Mouse (Mus musculus) liver, embryonic 14.5 days (tissue): ENCODE measurements around the gene Chmp2b. TPM values are rescaled to one million over a fixed set of nuclear protein-coding genes. Genes with fewer than 3 reads are reported as not detected.

Experiments
- ATAC-seq: fragments of 200-750 bp; cut with Nextera tagmentation; 2 replicates; pipeline ENCODE4 v1.8.0; 2017; ENCODE audit warnings: moderate number of reproducible peaks, mild to moderate bottlenecking, moderate library complexity; ENCODE audit not compliant: insufficient read depth
- DNase-seq, 3 experiments: peaks; one replicate each; pipeline ENCODE4 v3.0.0-alpha.2; 2012 to 2013; ENCODE audit warnings: low read depth in 3 of 3, low spot score in 3 of 3
- H3K27ac ChIP-seq: fragments of 300-500 bp; sonication (generic); 2 replicates; pipeline ENCODE4 v1.5.1; 2014; ENCODE audit warnings: moderate library complexity, mild to moderate bottlenecking, control low read depth, inconsistent platforms
- H3K27me3 ChIP-seq: fragments of 300-500 bp; sonication (generic); 2 replicates; pipeline ENCODE4 v1.6.1; 2014; ENCODE audit warnings: mild to moderate bottlenecking, low read length, moderate library complexity; ENCODE audit not compliant: control insufficient read depth, insufficient read depth
- H3K36me3 ChIP-seq: fragments of 300-500 bp; sonication (generic); replicated peaks from 2 replicates; pipeline ENCODE4 v1.6.1; 2014; ENCODE audit warnings: low read depth; ENCODE audit not compliant: control insufficient read depth, insufficient read depth
- H3K4me1 ChIP-seq, 2 experiments: fragments of 200-500 bp in 1 of 2; fragments of 300-500 bp in 1 of 2; sonication (generic) in 1 of 2; replicated peaks; 2 replicates each; pipeline ENCODE4 v1.6.1; 2012 to 2014; ENCODE audit warnings: antibody characterized with exemption in 1 of 2, inconsistent platforms in 1 of 2, low read length in 1 of 2; ENCODE audit not compliant: control insufficient read depth in 2 of 2, insufficient read depth in 2 of 2
- H3K4me2 ChIP-seq: fragments of 300-500 bp; sonication (generic); 2 replicates; pipeline ENCODE4 v1.6.1; 2014; ENCODE audit warnings: low read depth, mild to moderate bottlenecking, control low read depth, moderate library complexity
- H3K4me3 ChIP-seq, 2 experiments: fragments of 200-500 bp in 1 of 2; fragments of 300-500 bp in 1 of 2; sonication (generic) in 1 of 2; 2 replicates each; pipeline ENCODE4 v1.5.1; 2012 to 2014; ENCODE audit warnings: low read depth in 2 of 2, low read length in 2 of 2, mild to moderate bottlenecking in 2 of 2, control low read depth in 1 of 2, inconsistent platforms in 1 of 2, moderate library complexity in 1 of 2; ENCODE audit not compliant: insufficient read depth in 1 of 2
- H3K9ac ChIP-seq: fragments of 300-500 bp; sonication (generic); replicated peaks from 2 replicates; pipeline ENCODE4 v1.6.1; 2014; ENCODE audit warnings: mild to moderate bottlenecking, control low read depth, moderate library complexity
- H3K9me3 ChIP-seq: fragments of 300-500 bp; sonication (generic); 2 replicates; pipeline ENCODE4 v1.6.1; 2016; ENCODE audit warnings: low read length, mixed read lengths; ENCODE audit not compliant: control insufficient read depth
- CTCF ChIP-seq: IDR thresholded peaks from 2 replicates; pipeline ENCODE4 v1.5.1; 2016; ENCODE audit warnings: antibody characterized with exemption, low read depth, control low read depth
- EP300 ChIP-seq: IDR thresholded peaks from 2 replicates; pipeline ENCODE4 v1.6.1; 2016; ENCODE audit warnings: antibody characterized with exemption, low read depth
- WGBS: fragments of 180-500 bp; shearing (Covaris S2); extraction: QIAGEN DNeasy Blood & Tissue Kit; methylation state at CpG from one replicate; pipeline ENCODE4 v1.1.7; 2014; ENCODE audit not compliant: insufficient replicate concordance; 5-methylcytosine and 5-hydroxymethylcytosine counted together
- polyA plus RNA-seq, 2 experiments: library from polyadenylated mRNA; depleted of rRNA in 1 of 2; stranded (reverse) in 1 of 2; unstranded in 1 of 2; fragments of >200 nt; fragmentation: Nextera tagmentation in 1 of 2; extraction: Ambion mirVana in 1 of 2; gene quantifications; 2 replicates each; pipeline versions ENCODE4 v1.2.1 to v1.2.3; 2012 to 2014

Chmp2b gene
- polyA plus RNA-seq (2012; rRNA removed) (2.8 and 6.4 TPM in 2 replicates), polyA plus RNA-seq (2014; fragmentation: Nextera tagmentation; extraction: Ambion mirVana) (13.6 and 15.3 TPM in 2 replicates)

DNA sequence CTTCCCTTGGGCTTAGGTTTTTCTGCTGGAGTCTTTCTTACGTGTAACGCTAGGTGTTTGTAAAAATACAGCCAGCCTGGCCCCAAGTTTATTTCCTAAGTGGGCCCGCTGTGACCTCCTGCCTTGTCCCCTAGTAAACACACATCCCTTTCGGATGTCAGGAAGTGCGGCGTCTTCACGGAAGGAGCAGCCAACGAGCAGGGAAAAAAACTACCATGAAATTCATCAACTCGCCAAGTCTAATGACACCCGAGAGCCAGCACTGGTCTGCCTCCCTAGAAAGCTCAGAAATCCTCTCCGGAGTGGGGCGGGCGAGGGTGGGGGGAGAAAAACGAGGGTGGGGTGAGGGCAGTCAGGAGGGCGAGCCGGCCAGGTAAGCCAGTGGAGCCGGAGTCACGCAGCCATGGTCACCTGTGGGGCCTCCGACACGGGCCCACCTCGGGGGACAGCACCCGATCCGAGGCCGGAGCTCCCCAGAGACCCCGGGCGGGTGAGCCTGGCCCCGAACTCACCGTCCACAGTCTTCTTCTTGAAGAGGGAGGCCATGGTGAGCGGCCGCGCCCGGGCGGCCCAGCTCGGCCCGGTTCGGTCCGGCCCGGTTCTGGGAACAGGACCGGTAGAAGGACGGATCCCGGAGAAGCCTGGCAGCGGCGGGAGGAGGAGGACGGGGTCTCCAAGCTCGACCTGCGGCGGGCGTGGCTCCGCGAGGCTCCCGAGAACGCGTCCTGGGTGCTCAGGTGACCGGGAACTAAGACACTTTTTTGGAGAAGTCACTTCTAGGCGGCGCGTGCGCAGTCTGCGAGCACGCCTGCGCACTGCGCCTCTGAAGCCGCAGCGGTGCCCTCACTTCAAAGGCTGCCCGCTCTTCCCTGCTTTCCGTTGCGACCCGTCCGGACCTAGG is at the start of gene Chmp2b:
Chmp2b (minus strand) TSS at position 764 of the 901 bp plus-strand sequence.
- Histone ChIP-seq H3K9me3 (no peaks in the 10 kb centered on the region), H3K4me2 (peak within 1 kb of the TSS; percentile 82), H3K36me3 (no peaks in the 10 kb centered on the region), H3K27me3 (no peaks in the 10 kb centered on the region), H3K27ac (no peak within 1 kb of the TSS), H3K4me1 (peaks cover 5% of the 10 kb centered on the region in 2 experiments; a peak in 3 of 4 replicates), H3K9ac (peak within 1 kb of the TSS; percentile 64), H3K4me3 (peak within 1 kb of the TSS; percentile 73 to 75)
- ATAC-seq (peak; percentile 93), DNase-seq (peak; percentile 66 to 71 (median 69))
- TF ChIP-seq EP300 (no peak), CTCF (no peak)
- under 1% methylated on average over 56 of the region's 69 CpGs for WGBS

- no peak overlapping the region for H3K4me2 ChIP-seq
- no peaks in the 10 kb centered on the region for H3K4me1 ChIP-seq
- no peaks in the 10 kb centered on the region for H3K27me3 ChIP-seq
- no peak for DNase-seq
- H3K27ac ChIP-seq = no peak overlapping the region
- H3K4me3 ChIP-seq = no peak overlapping the region
- 72% methylated on average over 1 of the region's 1 CpGs for WGBS
- no peaks in the 10 kb centered on the region for H3K9me3 ChIP-seq
- no peak for TF ChIP-seq CTCF
- TF ChIP-seq EP300 = no peak
- H3K36me3 ChIP-seq = no peaks in the 10 kb centered on the region
- no peak overlapping the region for H3K9ac ChIP-seq
- ATAC-seq = no peak
Measured at GRCm38 (mm10) chr16:65611678-65612077, 49.2 kb upstream of the Chmp2b start.

DNA sequence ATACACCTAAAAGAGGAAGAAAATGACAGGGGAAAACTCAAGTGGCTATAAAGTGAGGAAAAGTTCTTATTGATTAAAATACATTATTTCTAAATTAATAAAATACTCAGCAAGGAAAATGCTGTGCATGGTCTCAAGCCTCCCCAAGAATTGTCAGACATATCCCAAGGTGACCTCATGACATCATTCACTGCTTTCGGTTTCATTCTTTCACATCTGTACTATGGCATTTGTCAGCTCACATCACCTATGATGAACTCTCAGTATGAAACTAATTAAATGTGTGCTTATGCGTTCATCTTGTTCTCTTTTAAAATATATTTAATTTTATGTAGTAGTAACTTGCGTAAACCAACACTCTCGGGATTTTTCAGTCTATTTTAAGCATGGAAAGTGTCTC is 38.3 kb upstream of the Chmp2b start:
- H3K4me2 ChIP-seq = no peak overlapping the region
- DNase-seq (no peak), ATAC-seq (no peak)
- no peak overlapping the region for H3K4me3 ChIP-seq
- no peaks in the 10 kb centered on the region for H3K36me3 ChIP-seq
- TF ChIP-seq EP300 = no peak
- no peak for TF ChIP-seq CTCF
- H3K27me3 ChIP-seq = no peaks in the 10 kb centered on the region
- WGBS = 60% methylated on average over 4 of the region's 4 CpGs
- H3K9ac ChIP-seq = no peak overlapping the region
- H3K27ac ChIP-seq = no peak overlapping the region
- no peaks in the 10 kb centered on the region for H3K4me1 ChIP-seq
- H3K9me3 ChIP-seq = no peaks in the 10 kb centered on the region

DNA sequence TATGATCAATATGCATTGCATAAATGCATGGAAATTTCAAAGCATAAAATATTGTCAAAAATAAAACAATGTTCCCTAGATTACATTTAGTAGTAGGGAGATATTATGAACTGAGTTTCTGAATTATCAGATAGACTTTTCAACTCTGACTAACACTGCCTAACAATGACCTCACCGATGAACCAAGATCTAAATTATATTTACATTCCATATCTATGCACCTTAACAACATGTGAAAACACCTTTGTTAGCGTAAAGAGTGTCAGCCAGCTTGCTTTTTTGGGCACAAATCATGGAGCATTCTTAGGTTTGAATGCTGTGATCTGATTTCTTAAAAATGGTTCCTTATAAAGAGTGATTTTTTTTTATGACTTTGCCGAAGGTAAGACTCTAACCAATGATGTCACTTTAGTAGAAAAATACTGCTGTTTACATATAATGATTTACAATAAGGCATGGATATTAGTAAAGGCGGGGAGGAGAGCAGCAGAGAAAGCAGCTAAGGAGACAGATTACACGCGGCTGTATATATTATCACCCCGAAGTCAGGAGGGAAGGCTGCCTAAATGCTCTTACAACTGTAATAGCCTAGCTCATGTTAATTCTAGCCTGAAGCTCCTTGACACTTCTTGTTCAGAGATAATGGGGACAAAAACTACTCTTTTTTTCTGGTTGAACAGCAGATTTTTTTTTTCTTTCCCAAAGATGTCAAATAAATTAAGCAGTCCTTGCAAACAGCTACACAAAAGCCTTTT is 23.8 kb upstream of the Chmp2b start:
- no peaks in the 10 kb centered on the region for H3K36me3 ChIP-seq
- WGBS = 61% methylated on average over 7 of the region's 7 CpGs
- ATAC-seq (no peak), DNase-seq (no peak)
- no peak for TF ChIP-seq EP300
- no peak for TF ChIP-seq CTCF
- no peaks in the 10 kb centered on the region for H3K4me1 ChIP-seq
- no peaks in the 10 kb centered on the region for H3K9me3 ChIP-seq
- no peak overlapping the region for H3K9ac ChIP-seq
- H3K27ac ChIP-seq = no peak overlapping the region
- no peaks in the 10 kb centered on the region for H3K27me3 ChIP-seq
- H3K4me3 ChIP-seq = no peak overlapping the region
- H3K4me2 ChIP-seq = no peak overlapping the region

DNA sequence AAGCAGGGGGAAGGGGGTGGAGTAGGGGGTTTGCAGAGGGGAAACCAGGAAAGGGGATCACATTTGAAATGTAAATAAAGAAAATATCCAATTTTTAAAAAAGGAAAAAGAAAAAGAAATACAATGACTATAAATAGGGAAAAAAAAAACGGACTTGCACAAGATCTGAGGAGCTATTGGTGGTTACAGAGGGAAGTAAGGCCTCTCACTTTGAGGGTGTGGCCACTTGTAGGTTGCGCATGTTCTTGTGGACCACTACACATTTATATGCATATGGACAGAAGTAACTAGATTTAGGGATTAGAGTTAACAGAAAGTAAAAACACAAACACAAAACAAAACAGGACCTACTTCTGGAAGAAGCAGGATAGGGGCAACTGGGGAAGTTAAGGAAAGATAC is 23.2 kb upstream of the Chmp2b start:
- H3K4me1 ChIP-seq = no peaks in the 10 kb centered on the region
- ATAC-seq (no peak), DNase-seq (no peak)
- TF ChIP-seq CTCF = no peak
- TF ChIP-seq EP300 = no peak
- H3K9ac ChIP-seq = no peak overlapping the region
- no peaks in the 10 kb centered on the region for H3K36me3 ChIP-seq
- WGBS = 52% methylated on average over 2 of the region's 2 CpGs
- no peak overlapping the region for H3K4me2 ChIP-seq
- no peaks in the 10 kb centered on the region for H3K27me3 ChIP-seq
- no peaks in the 10 kb centered on the region for H3K9me3 ChIP-seq
- H3K27ac ChIP-seq = no peak overlapping the region
- no peak overlapping the region for H3K4me3 ChIP-seq
